ENCODE assay signal across 13 mouse cellular contexts in genomic region chr4:10189896-10190295, GRCm38 (mm10).
DNase-seq lines count a peak whose midpoint lies in the region; ATAC-seq lines count a peak whose summit lies in the region.
"Had no signal": no experiment of that assay in that cellular context is flagged by ENCODE, and none has a peak within 500 bp of the region (broad histone marks: within the 10 kb centered on the region; RNA-seq: fewer than 3 reads in every experiment).

No protein-coding gene starts in this region.

- H3K27ac ChIP-seq in liver, embryonic 12.5 days: no peak overlapping the region
- H3K27ac ChIP-seq in forebrain, embryonic 14.5 days (ENCODE audit: low read depth, low read length): no peak overlapping the region
- H3K27ac ChIP-seq: heart, embryonic 15.5 days; limb, embryonic 15.5 days had no signal

- H3K4me1 ChIP-seq in liver, embryonic 12.5 days: no peaks in the 10 kb centered on the region
- no peaks in the 10 kb centered on the region for H3K4me1 ChIP-seq in forebrain, embryonic 14.5 days (ENCODE audit: control insufficient read depth, insufficient read depth, low read length)
- H3K4me1 ChIP-seq: heart, embryonic 15.5 days; limb, embryonic 15.5 days had no signal

- H3K4me3 ChIP-seq in liver, embryonic 12.5 days: no peak overlapping the region
- no peak overlapping the region for H3K4me3 ChIP-seq in forebrain, embryonic 14.5 days (ENCODE audit: low read depth, low read length)
- H3K4me3 ChIP-seq: heart, embryonic 15.5 days; limb, embryonic 15.5 days had no signal

- no peak overlapping the region for H3K9ac ChIP-seq in liver, embryonic 12.5 days
- no peak overlapping the region for H3K9ac ChIP-seq in forebrain, embryonic 14.5 days (ENCODE audit: low read length)
- H3K9ac ChIP-seq: heart, embryonic 15.5 days; limb, embryonic 15.5 days had no signal

- H3K36me3 ChIP-seq in liver, embryonic 12.5 days: no peaks in the 10 kb centered on the region
- no peaks in the 10 kb centered on the region for H3K36me3 ChIP-seq in forebrain, embryonic 14.5 days (ENCODE audit: control insufficient read depth, insufficient read depth, low read length)
- H3K36me3 ChIP-seq: heart, embryonic 15.5 days; limb, embryonic 15.5 days had no signal

- no peak overlapping the region for H3K4me2 ChIP-seq in liver, embryonic 12.5 days
- no peak overlapping the region for H3K4me2 ChIP-seq in forebrain, embryonic 14.5 days (ENCODE audit: low read length)
- H3K4me2 ChIP-seq: heart, embryonic 15.5 days; limb, embryonic 15.5 days had no signal

- ATAC-seq in liver, embryonic 12.5 days: no peak
- no peak for ATAC-seq in forebrain, embryonic 14.5 days
- ATAC-seq: hindbrain, embryonic 16.5 days; midbrain, embryonic 16.5 days had no signal

- WGBS in liver, embryonic 12.5 days (ENCODE audit: insufficient replicate concordance): 40% methylated on average over 3 of the region's 3 CpGs
- WGBS in forebrain, embryonic 14.5 days: 84% methylated on average over 3 of the region's 3 CpGs

- intact Hi-C loops in heart, postnatal 10 days (cut with DNase I): no loop called here
- intact Hi-C loops in heart, postnatal 25 days (cut with DNase I): no loop called here

- peak; percentile 35 to 43 for DNase-seq in heart, postnatal 10 days
- no peak for DNase-seq in heart, postnatal 25 days (ENCODE audit: low spot score)
- peak; percentile 52 for DNase-seq in liver
- peak; percentile 18 for DNase-seq in ovary, postnatal 36 days (ENCODE audit: low spot score)
- DNase-seq in ovary, postnatal 10 days (ENCODE audit: low spot score): no peak
- no peak for DNase-seq in forebrain, embryonic 14.5 days (ENCODE audit: low spot score)
- DNase-seq: cerebellum, postnatal 36 days; kidney, adult 11 months had no signal

- no peaks in the 10 kb centered on the region for H3K27me3 ChIP-seq in liver, embryonic 12.5 days (replicated peaks)
- no peaks in the 10 kb centered on the region for H3K27me3 ChIP-seq in forebrain, embryonic 14.5 days (replicated peaks; ENCODE audit: control insufficient read depth, insufficient read depth, low read length)
- H3K27me3 ChIP-seq: heart, embryonic 15.5 days; limb, embryonic 15.5 days had no signal

- no peaks in the 10 kb centered on the region for H3K9me3 ChIP-seq in liver, embryonic 12.5 days (replicated peaks)
- H3K9me3 ChIP-seq in forebrain, embryonic 14.5 days (replicated peaks; ENCODE audit: control insufficient read depth, low read length): no peaks in the 10 kb centered on the region
- H3K9me3 ChIP-seq: heart, embryonic 15.5 days; limb, embryonic 15.5 days had no signal

Comparison
In these comparisons a context has a peak if more than half of its experiments do, and no peak if none do; other contexts are left out.
1. DNase-seq: peak in heart, postnatal 10 days (2 of 2), liver (single experiment) and ovary, postnatal 36 days (single experiment); none in heart, postnatal 25 days (single experiment), ovary, postnatal 10 days (single experiment) and forebrain, embryonic 14.5 days (single experiment).